24 mouse cellular contexts compared by ENCODE assay signal in genomic region chrX:41389079-41389478, GRCm38 (mm10). TPM values are rescaled to one million over a fixed set of nuclear protein-coding genes. Genes with fewer than 3 reads are reported as not detected.
DNase-seq lines count a peak whose midpoint lies in the region; ATAC-seq and TF ChIP-seq lines count a peak whose summit lies in the region.
"Had no signal": no experiment of that assay in that cellular context is flagged by ENCODE, and none has a peak within 500 bp of the region (broad histone marks: within the 10 kb centered on the region; RNA-seq: fewer than 3 reads in every experiment).

No protein-coding gene starts in this region.

- peak; percentile 85 to 87 for ATAC-seq in hematopoietic stem cell, adult 5-6 weeks (replicated peaks in 1 of 2; ENCODE audit: insufficient read depth in 1 of 2, low FRiP score in 2 of 2, low TSS enrichment in 1 of 2, low read depth in 1 of 2, poor library complexity in 2 of 2, severe bottlenecking in 2 of 2)
- no peak for ATAC-seq in cerebellum, adult (ENCODE audit: insufficient number of reproducible peaks, low FRiP score, low TSS enrichment)
- ATAC-seq: forebrain, embryonic 15.5 days; intestine, postnatal 0 days had no signal

- H3K4me3 ChIP-seq in lung, adult 2 months (replicated peaks; ENCODE audit: extremely low read depth, low read depth, low read length): no peak overlapping the region
- H3K4me3 ChIP-seq: embryonic facial prominence, embryonic 10.5 days; embryonic facial prominence, embryonic 13.5 days; erythroblast, embryonic 14.5 days; forebrain, embryonic 12.5 days; forebrain, embryonic 15.5 days; heart, embryonic 12.5 days; heart, embryonic 15.5 days; hindbrain, embryonic 15.5 days had no signal

- 89% methylated on average over 1 of the region's 1 CpGs for WGBS in lung, adult 2 months

- no peaks in the 10 kb centered on the region for H3K36me3 ChIP-seq in splenic B cell, adult 2 months (ENCODE audit: control insufficient read depth, insufficient read depth, low read length, poor library complexity, severe bottlenecking)
- H3K36me3 ChIP-seq: embryonic facial prominence, embryonic 10.5 days; embryonic facial prominence, embryonic 13.5 days; forebrain, embryonic 12.5 days; forebrain, embryonic 15.5 days; heart, embryonic 12.5 days; heart, embryonic 15.5 days; hindbrain, embryonic 15.5 days had no signal

- no peaks in the 10 kb centered on the region for H3K4me1 ChIP-seq in lung, adult 2 months (ENCODE audit: control insufficient read depth, insufficient read depth, low read length)
- H3K4me1 ChIP-seq: embryonic facial prominence, embryonic 10.5 days; embryonic facial prominence, embryonic 13.5 days; forebrain, embryonic 12.5 days; heart, embryonic 12.5 days; heart, embryonic 15.5 days had no signal

- no peak for TF ChIP-seq CTCF in lung, adult 2 months (IDR thresholded peaks at IDR 0.05; ENCODE audit: insufficient read depth, low read length)

- H3K27me3 ChIP-seq in splenic B cell, adult 2 months (ENCODE audit: control insufficient read depth, insufficient read depth, low read length, poor library complexity, severe bottlenecking): no peaks in the 10 kb centered on the region
- H3K27me3 ChIP-seq: embryonic facial prominence, embryonic 13.5 days; forebrain, embryonic 12.5 days; forebrain, embryonic 15.5 days; heart, embryonic 12.5 days; heart, embryonic 15.5 days; hindbrain, embryonic 15.5 days had no signal

- no peak for TF ChIP-seq POLR2A in lung, adult 2 months (IDR thresholded peaks at IDR 0.05; ENCODE audit: borderline replicate concordance, extremely low read depth, low read depth, low read length)

- peak; percentile 77 for DNase-seq in MEL-GATA-1-ER (ENCODE audit: extremely low read depth, low read depth)
- peak; percentile 0 for DNase-seq in splenic B cell, adult 2 months (ENCODE audit: low read depth, low spot score)
- DNase-seq in lung, adult 2 months: no peak
- no peak for DNase-seq in embryo, embryonic 9.5 days (ENCODE audit: extremely low spot score)
- DNase-seq: adrenal gland, adult 8-10 months; adrenal gland, postnatal 25 days; cerebellum, adult 18-20 months; cerebellum, adult 9-10 months; cerebellum, postnatal 14 days; gastrocnemius, postnatal 10 days; heart, adult 18-20 months; heart, postnatal 10 days; heart, postnatal 36 days had no signal

RNA-seq across cellular contexts. Expression of gene Gria3, which starts 11.6 kb away (rescaled TPM):
- total RNA-seq in hematopoietic stem cell, adult 5-6 weeks (2017): 24.2 and 27.4 TPM in 2 replicates
- polyA plus RNA-seq in lung, adult 2 months (2012; rRNA removed): 2.9 and 4.6 TPM in 2 replicates

Comparison
In these comparisons a context has a peak if more than half of its experiments do, and no peak if none do; other contexts are left out.
1. DNase-seq: peak in MEL-GATA-1-ER (single experiment) and splenic B cell, adult 2 months (single experiment); none in lung, adult 2 months (single experiment) and embryo, embryonic 9.5 days (single experiment).